Mouse (Mus musculus): Measurements from ENCODE around the gene Serinc2. TPM values are rescaled to one million over a fixed set of nuclear protein-coding genes. Genes with fewer than 3 reads are reported as not detected.
"Not testable (repeated sequence)": the region's sequence is repeated elsewhere in the genome, so short reads cannot be mapped to it uniquely, and the experiment has no call there.

The Serinc2 gene
- polyA plus RNA-seq, 1 experiment, result 72.2 TPM

DNA sequence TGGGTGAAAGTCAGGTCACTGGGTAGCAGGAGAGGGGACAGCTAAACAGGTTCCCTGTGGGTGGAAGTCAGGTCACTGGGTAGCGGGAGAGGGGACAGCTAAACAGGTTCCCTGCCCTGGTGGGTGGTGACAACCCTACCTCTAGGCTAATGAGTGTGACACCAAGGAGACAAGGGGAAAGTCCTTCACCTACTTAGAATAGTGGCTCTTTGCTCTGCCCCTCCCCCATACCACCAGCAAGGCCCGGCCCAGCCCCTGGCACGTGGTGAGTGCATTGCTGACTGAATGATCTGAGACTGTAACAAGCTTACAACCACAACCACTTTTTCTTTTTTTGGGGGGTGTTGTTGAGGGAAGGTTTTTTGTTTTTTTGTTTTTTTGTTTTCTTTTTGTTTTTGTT is 27.2 kb downstream of the Serinc2 start:
- no peak for DNase-seq (ENCODE audit: low read depth)
- TF ChIP-seq POLR2A (IDR thresholded peaks at IDR 0.05; ENCODE audit: borderline replicate concordance, extremely low read depth, insufficient read depth, insufficient read length, poor library complexity, severe bottlenecking) (no peak), CTCF (IDR thresholded peaks at IDR 0.05; ENCODE audit: borderline replicate concordance, extremely low read depth, insufficient read depth, insufficient read length) (no peak)

DNA sequence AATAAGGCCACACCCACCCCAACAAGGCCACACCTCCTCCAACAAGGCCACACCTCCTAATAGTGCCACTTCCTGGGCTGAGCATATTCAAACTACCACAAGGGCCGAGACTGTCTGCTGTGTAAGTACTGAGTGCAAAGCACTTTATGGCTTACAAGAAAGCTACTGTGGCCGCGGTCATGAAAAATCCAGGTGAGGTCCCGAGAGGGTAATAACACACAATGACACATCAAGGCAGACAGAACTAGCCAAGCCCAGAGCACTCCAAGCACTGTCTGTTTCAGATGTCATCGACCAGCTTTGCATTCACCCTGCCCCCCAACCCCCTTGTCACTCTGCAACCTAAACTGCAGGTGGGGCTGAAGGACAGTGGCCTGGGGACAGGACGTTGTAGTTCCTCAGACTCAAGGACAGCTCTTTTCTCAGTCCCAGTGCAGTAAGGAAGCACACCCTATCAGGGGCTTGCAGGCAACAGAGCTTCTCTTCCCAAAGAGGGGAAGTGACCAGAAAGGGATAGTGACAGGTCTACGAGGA is 27.8 kb downstream of the Serinc2 start:
- no peak for DNase-seq (ENCODE audit: low read depth)
- TF ChIP-seq CTCF (IDR thresholded peaks at IDR 0.05; ENCODE audit: borderline replicate concordance, extremely low read depth, insufficient read depth, insufficient read length) (no peak), POLR2A (IDR thresholded peaks at IDR 0.05; ENCODE audit: borderline replicate concordance, extremely low read depth, insufficient read depth, insufficient read length, poor library complexity, severe bottlenecking) (no peak)

DNA sequence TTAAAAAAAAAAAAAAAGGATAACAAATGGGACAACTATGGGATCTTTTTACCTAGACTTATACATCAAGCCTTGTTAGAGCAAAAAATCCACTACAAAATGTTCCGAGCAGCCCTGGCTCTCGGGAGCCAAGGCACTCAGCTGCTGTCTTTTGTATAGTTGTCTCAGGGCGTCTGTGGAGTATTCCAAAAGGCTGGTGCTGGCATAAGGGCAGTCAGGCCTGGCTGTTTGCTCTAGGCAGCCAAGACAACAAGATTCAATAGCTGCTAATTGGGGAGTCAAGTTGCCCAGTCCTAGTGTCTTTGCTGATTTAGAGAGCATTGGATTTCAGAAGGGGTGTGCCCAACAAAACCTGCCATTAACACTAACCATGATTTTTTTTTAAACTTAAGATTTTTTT is 30.4 kb downstream of the Serinc2 start:
- peak; percentile 68 for DNase-seq (ENCODE audit: low read depth)

DNA sequence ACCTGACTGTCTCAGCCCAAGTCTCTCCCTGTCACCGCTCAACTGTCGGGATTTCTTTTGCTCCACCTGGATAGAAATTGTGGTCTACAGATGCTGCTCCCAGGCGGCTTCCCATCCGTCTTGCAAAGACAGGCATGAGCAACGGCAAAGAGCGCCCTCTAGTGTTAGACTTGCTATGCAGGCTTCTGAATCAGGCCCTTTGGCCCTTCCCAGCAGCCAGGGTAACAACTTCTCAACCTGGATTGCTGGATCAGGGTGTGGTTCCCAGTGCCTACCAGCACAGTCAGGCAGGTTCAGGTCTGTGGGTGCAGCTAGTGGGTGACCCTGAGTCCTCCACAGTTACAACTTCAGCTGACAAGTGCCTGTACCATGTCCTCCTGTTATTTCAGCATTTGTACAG is 32.9 kb downstream of the Serinc2 start:
- peak; percentile 90 for DNase-seq (ENCODE audit: low read depth)
- peak; percentile 93 for TF ChIP-seq CTCF (IDR thresholded peaks at IDR 0.05; ENCODE audit: borderline replicate concordance, extremely low read depth, insufficient read depth, insufficient read length)
- TF ChIP-seq POLR2A (IDR thresholded peaks at IDR 0.05; ENCODE audit: borderline replicate concordance, extremely low read depth, insufficient read depth, insufficient read length, poor library complexity, severe bottlenecking), result no peak

More for the DNA sequence above, 30.4 kb downstream of the Serinc2 start:
- TF ChIP-seq CTCF (IDR thresholded peaks at IDR 0.05; ENCODE audit: borderline replicate concordance, extremely low read depth, insufficient read depth, insufficient read length) (no peak), POLR2A (IDR thresholded peaks at IDR 0.05; ENCODE audit: borderline replicate concordance, extremely low read depth, insufficient read depth, insufficient read length, poor library complexity, severe bottlenecking) (no peak)

DNA sequence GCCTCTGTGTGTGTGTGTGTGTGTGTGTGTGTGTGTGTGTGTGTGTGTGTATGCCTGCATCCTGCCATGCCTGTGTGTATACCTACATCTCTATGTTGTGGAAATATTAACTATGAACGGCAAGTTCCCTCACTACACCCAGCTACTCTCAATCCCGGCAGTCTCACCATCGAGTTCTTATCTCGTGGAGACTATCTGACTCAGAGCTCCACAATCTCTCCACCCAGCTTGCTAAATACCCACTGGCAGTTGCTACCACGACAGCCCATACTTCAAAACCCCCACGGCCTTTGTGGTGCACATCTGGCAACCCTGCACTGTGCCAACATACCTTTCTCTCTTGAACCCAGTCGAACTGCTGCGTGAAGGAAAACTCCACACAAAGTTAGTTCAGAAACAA is 34.3 kb downstream of the Serinc2 start:
- TF ChIP-seq POLR2A (IDR thresholded peaks at IDR 0.05; ENCODE audit: borderline replicate concordance, extremely low read depth, insufficient read depth, insufficient read length, poor library complexity, severe bottlenecking), result no peak
- no peak for TF ChIP-seq CTCF (IDR thresholded peaks at IDR 0.05; ENCODE audit: borderline replicate concordance, extremely low read depth, insufficient read depth, insufficient read length)
- no peak for DNase-seq (ENCODE audit: low read depth)

DNA sequence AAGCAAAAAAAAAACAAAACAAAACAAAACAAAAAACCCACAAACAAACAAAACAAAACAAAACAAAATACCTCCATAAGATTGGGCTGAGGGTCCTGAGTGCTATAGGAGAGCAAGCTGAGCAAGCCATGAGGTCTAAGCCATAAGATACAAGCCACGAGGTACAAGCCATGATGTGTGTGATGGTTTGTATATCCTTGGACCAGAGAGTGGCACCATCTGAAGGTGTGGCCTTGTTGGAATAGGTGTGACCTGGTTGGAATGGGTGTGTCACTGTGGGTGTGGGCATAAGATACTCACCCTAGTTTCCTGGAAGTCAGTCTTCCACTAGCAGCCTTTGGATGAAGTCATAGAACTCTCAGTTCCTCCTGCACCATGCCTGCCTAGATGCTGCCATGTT is 35.4 kb downstream of the Serinc2 start:
- not testable (repeated sequence) for DNase-seq (ENCODE audit: low read depth)

DNA sequence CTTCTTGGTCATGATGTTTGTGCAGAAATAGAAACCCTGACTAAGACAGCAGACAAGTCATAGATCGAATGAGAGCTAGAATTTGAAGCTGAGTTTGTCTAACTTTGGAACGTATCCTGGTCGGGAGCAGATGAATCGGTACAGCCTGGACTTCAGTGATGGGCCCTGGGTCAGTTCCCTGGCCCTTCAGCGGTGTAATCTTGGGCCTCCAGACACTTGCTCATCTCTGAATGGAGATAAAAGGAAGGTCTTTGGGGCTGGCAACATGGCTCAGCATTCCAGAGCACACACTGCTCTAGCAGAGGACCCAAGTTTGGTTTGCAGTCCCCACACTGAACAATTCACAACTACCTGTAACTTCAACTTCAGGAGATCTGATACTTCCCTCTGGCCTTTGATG is 36.0 kb downstream of the Serinc2 start:
- TF ChIP-seq POLR2A (IDR thresholded peaks at IDR 0.05; ENCODE audit: borderline replicate concordance, extremely low read depth, insufficient read depth, insufficient read length, poor library complexity, severe bottlenecking), result no peak
- TF ChIP-seq CTCF (IDR thresholded peaks at IDR 0.05; ENCODE audit: borderline replicate concordance, extremely low read depth, insufficient read depth, insufficient read length), result no peak
- DNase-seq (ENCODE audit: low read depth), result no peak

DNA sequence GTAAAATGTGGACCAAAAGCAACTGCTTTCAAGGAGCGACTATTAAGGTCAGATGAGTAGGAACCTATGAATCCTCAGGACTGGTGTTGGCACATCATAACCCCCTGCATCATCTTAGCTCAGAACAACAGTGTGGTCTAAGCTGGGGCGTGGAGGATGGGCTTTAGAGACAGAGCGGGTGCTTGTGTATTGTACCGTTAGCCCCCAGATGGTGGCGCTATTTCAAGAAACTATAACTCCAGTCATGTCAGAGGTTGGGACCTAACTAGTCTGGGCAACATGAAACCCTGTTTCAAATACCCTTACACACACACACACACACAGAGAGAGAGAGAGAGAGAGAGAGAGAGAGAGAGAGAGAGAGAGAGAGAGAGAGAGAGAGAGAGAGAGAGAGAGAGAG is 38.3 kb downstream of the Serinc2 start:
- no peak for TF ChIP-seq POLR2A (IDR thresholded peaks at IDR 0.05; ENCODE audit: borderline replicate concordance, extremely low read depth, insufficient read depth, insufficient read length, poor library complexity, severe bottlenecking)
- peak; percentile 20; the same call in 1 of the 2 replicates for TF ChIP-seq CTCF (IDR thresholded peaks at IDR 0.05; ENCODE audit: borderline replicate concordance, extremely low read depth, insufficient read depth, insufficient read length)
- no peak for DNase-seq (ENCODE audit: low read depth)

DNA sequence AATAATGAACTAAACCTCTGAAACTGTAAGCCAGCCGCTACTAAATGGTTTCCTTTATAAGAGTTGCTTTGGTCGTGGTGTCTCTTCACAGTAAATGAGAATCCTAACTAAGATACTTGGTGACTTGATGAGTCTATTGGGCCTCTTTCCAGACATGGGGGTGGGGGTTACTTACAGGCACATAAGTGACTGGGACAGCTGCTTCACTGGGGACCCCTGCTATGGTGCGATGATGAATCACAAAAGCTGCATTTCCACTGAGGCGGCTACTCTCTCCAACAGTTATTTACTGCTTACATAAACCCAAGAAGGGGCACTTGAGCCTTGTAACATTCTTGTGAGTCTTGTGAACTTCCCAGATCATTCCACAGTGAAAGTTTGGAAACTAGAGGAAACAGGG is 41.4 kb downstream of the Serinc2 start:
- TF ChIP-seq CTCF (IDR thresholded peaks at IDR 0.05; ENCODE audit: borderline replicate concordance, extremely low read depth, insufficient read depth, insufficient read length), result no peak
- no peak for TF ChIP-seq POLR2A (IDR thresholded peaks at IDR 0.05; ENCODE audit: borderline replicate concordance, extremely low read depth, insufficient read depth, insufficient read length, poor library complexity, severe bottlenecking)
- no peak for DNase-seq (ENCODE audit: low read depth)

DNA sequence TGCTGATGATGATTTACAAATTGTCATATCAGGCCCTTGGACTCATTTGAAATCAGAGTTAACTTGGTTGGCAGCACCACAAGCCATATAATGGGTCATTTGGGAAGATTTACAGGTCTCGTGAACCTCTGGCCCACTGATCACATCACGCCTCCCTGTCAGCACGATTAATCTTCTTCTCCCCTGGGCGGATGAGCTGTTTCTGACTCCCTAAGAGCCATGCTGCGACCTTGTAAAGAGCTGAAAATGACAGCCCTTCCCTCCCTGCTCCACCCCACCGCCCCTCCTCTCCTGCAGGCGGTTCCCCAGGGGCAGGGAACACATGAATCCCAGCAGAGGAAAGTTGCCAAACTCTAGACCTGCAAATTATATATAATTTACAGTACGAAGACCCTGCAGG is 42.6 kb downstream of the Serinc2 start:
- TF ChIP-seq CTCF (IDR thresholded peaks at IDR 0.05; ENCODE audit: borderline replicate concordance, extremely low read depth, insufficient read depth, insufficient read length), result no peak
- TF ChIP-seq POLR2A (IDR thresholded peaks at IDR 0.05; ENCODE audit: borderline replicate concordance, extremely low read depth, insufficient read depth, insufficient read length, poor library complexity, severe bottlenecking), result no peak
- DNase-seq (ENCODE audit: low read depth), result no peak

DNA sequence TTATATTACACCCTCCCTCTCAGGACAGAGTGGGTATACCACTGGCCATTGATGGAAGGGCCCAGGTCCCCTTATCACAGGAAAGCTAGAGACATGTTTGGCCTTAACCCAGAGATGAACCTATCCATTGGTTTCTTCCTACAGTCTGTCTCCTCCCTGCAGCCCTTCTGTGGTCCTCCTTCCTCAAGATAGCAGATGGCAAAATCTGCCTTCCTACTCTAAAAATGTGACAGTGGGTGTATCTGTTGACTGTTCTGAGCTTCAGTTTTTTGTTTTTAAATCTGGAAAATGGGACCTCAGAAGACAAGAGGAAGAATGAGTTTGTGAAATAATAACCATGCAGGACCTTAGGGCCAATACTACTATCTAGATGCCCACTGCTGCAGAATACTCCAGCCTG is 54.9 kb downstream of the Serinc2 start:
- TF ChIP-seq POLR2A (IDR thresholded peaks at IDR 0.05; ENCODE audit: borderline replicate concordance, extremely low read depth, insufficient read depth, insufficient read length, poor library complexity, severe bottlenecking) (no peak), CTCF (IDR thresholded peaks at IDR 0.05; ENCODE audit: borderline replicate concordance, extremely low read depth, insufficient read depth, insufficient read length) (no peak)
- no peak for DNase-seq (ENCODE audit: low read depth)

DNA sequence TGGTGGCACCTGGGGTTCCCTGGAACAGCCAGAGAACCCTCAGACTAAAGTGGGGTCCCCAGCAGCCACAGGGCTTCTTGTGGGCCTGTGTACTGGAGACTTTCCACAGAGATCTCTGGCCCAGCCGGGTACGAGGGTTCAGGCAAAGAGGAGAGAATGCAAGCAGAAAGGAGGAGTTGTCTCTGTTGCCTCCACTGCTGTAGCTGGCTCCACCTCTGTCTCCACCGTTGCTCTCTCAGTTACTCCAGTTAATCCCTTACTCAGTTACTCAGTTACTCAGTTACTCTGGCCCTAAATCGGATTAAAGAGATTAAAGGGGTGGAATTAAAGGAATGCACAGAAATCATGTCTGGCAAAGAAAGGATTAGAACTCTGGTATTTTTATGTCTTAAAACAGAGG is 56.8 kb downstream of the Serinc2 start, which contains the start of gene Gm853:
Gene Gm853 (minus strand): TSS at position 223 of the 400 bp plus-strand sequence.
- no peak for TF ChIP-seq CTCF (IDR thresholded peaks at IDR 0.05; ENCODE audit: borderline replicate concordance, extremely low read depth, insufficient read depth, insufficient read length)
- TF ChIP-seq POLR2A (IDR thresholded peaks at IDR 0.05; ENCODE audit: borderline replicate concordance, extremely low read depth, insufficient read depth, insufficient read length, poor library complexity, severe bottlenecking), result no peak
- no peak for DNase-seq (ENCODE audit: low read depth)

DNA sequence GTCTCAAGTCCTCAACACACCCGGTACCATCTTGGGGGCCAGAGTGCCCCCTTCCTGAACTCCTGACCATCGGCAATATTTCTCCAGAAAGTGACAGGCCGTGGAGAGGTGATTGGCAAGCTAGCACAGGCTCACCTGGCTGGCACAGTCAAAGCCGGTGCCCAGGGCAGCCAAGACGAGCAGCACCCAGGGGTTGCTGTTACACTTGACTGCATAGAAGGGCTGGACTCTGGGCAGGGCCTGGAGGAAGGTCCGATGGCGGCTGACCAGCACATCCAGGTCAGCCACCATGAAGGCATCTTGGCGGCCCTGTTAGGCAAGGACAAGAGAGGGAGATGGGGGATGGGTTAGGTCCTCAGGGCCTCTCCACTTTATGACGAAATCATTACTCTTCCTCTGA is 58.8 kb downstream of the Serinc2 start:
- no peak for TF ChIP-seq POLR2A (IDR thresholded peaks at IDR 0.05; ENCODE audit: borderline replicate concordance, extremely low read depth, insufficient read depth, insufficient read length, poor library complexity, severe bottlenecking)
- no peak for TF ChIP-seq CTCF (IDR thresholded peaks at IDR 0.05; ENCODE audit: borderline replicate concordance, extremely low read depth, insufficient read depth, insufficient read length)
- no peak for DNase-seq (ENCODE audit: low read depth)

Data from brain, embryonic 14.5 days (tissue).